Comparison of ENCODE assay signal across 22 mouse cellular contexts in the genomic region with DNA sequence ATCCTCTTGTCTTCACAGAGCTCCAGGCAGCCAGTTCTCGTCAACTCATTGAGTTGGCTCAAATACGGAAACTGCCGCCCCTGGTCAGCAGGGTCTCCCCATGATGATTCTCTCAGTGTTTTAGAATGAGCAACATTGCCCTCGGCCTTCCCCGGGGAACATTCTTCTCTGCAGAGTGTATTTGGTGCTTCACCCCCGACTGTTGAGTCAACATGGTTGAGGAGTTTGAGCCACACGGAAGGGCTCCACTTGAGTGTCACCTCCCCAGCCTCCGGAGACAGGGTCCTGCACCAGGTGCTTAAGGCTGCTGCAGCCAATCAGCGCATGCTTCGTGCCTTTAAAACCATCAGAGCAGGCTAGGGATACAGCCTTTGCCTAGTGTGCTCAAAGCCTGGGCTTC. TPM values are rescaled to one million over a fixed set of nuclear protein-coding genes. Genes with fewer than 3 reads are reported as not detected.
DNase-seq lines count a peak whose midpoint lies in the region; ATAC-seq and TF ChIP-seq lines count a peak whose summit lies in the region.
"Had no signal": no experiment of that assay in that cellular context is flagged by ENCODE, and none has a peak within 500 bp of the region (broad histone marks: within the 10 kb centered on the region; RNA-seq: fewer than 3 reads in every experiment).

No protein-coding gene starts in this region.

- ATAC-seq in kidney, embryonic 14.5 days (ENCODE audit: low FRiP score, low TSS enrichment): no peak
- ATAC-seq: forebrain, embryonic 15.5 days; hindbrain, postnatal 0 days; intestine, embryonic 16.5 days; liver, postnatal 0 days had no signal

- H3K4me2 ChIP-seq in kidney, embryonic 14.5 days (replicated peaks; ENCODE audit: low read depth, low read length): no peak overlapping the region
- H3K4me2 ChIP-seq: embryonic facial prominence, embryonic 15.5 days; forebrain, embryonic 15.5 days; limb, embryonic 12.5 days; liver, embryonic 11.5 days; midbrain, embryonic 12.5 days had no signal

- no peak overlapping the region for H3K4me3 ChIP-seq in gastrocnemius, adult 2 months
- H3K4me3 ChIP-seq in embryonic fibroblast, embryonic 13.5 days (ENCODE audit: insufficient read depth, low read length): no peak overlapping the region
- no peak overlapping the region for H3K4me3 ChIP-seq in kidney, embryonic 14.5 days (ENCODE audit: low read length)
- H3K4me3 ChIP-seq: embryonic facial prominence, embryonic 15.5 days; forebrain, embryonic 15.5 days; heart, adult 2 months; layer of hippocampus, adult 2 months; limb, embryonic 12.5 days; midbrain, embryonic 12.5 days had no signal

- WGBS in kidney, embryonic 14.5 days: 66% methylated on average over 10 of the region's 10 CpGs

- no peaks in the 10 kb centered on the region for H3K36me3 ChIP-seq in kidney, embryonic 14.5 days (ENCODE audit: control insufficient read depth, insufficient read depth, low read length)
- H3K36me3 ChIP-seq: embryonic facial prominence, embryonic 15.5 days; forebrain, embryonic 15.5 days; limb, embryonic 12.5 days; midbrain, embryonic 12.5 days had no signal

- H3K4me1 ChIP-seq in embryonic fibroblast, embryonic 13.5 days (ENCODE audit: control insufficient read depth, insufficient read depth, low read length): peaks cover 20% of the 10 kb centered on the region
- no peaks in the 10 kb centered on the region for H3K4me1 ChIP-seq in kidney, embryonic 14.5 days (ENCODE audit: control insufficient read depth, insufficient read depth, low read length)
- H3K4me1 ChIP-seq: forebrain, embryonic 15.5 days; midbrain, embryonic 12.5 days had no signal

- intact Hi-C loops in gastrocnemius, adult 2 months (cut with DNase I): no loop called here

- DNase-seq in gastrocnemius, adult 2 months: peak; percentile 12
- DNase-seq in gastrocnemius, postnatal 10 days: no peak
- DNase-seq in 3T3-L1 (ENCODE audit: low read depth, low spot score): peak; percentile 67
- peak; percentile 56 for DNase-seq in lung, postnatal 10 days
- DNase-seq in right cerebral cortex, postnatal 36 days (ENCODE audit: low spot score in 2 of 2): no peak
- DNase-seq: adrenal gland, adult 2 months; cerebellum, adult 9-10 months; gastrocnemius, postnatal 36 days; heart, adult 2 months; kidney, adult 9 months; liver, postnatal 0 days; spleen, adult 18-20 months had no signal

- TF ChIP-seq POLR2A in embryonic fibroblast, embryonic 13.5 days (IDR thresholded peaks at IDR 0.05; ENCODE audit: low read depth, low read length): no peak

- H3K27me3 ChIP-seq in kidney, embryonic 14.5 days (ENCODE audit: control insufficient read depth, insufficient read depth, low read length): no peaks in the 10 kb centered on the region
- H3K27me3 ChIP-seq: embryonic facial prominence, embryonic 15.5 days; forebrain, embryonic 15.5 days; limb, embryonic 12.5 days; midbrain, embryonic 12.5 days had no signal

- H3K9ac ChIP-seq in kidney, embryonic 14.5 days (ENCODE audit: low read depth, low read length): no peak overlapping the region
- H3K9ac ChIP-seq: embryonic facial prominence, embryonic 15.5 days; forebrain, embryonic 15.5 days; limb, embryonic 12.5 days; liver, postnatal 0 days; midbrain, embryonic 12.5 days had no signal

- 0 out of 2 replicates have a peak overlapping the region, but pooled peaks have one; percentile 28 for H3K27ac ChIP-seq in gastrocnemius, adult 2 months
- H3K27ac ChIP-seq in embryonic fibroblast, embryonic 13.5 days (ENCODE audit: insufficient read depth, low read length): peak overlapping the region; percentile 22; the same call in 1 of the 2 replicates
- no peak overlapping the region for H3K27ac ChIP-seq in kidney, embryonic 14.5 days (ENCODE audit: low read depth, low read length)
- H3K27ac ChIP-seq: embryonic facial prominence, embryonic 15.5 days; forebrain, embryonic 15.5 days; heart, adult 2 months; hindbrain, postnatal 0 days; layer of hippocampus, adult 2 months; limb, embryonic 12.5 days; midbrain, embryonic 12.5 days had no signal

- TF ChIP-seq CTCF in gastrocnemius, adult 2 months (IDR thresholded peaks at IDR 0.05): no peak
- TF ChIP-seq CTCF in embryonic fibroblast, embryonic 13.5 days (IDR thresholded peaks at IDR 0.05; ENCODE audit: borderline replicate concordance, insufficient read depth, low read length): no peak

- no peaks in the 10 kb centered on the region for H3K9me3 ChIP-seq in kidney, embryonic 14.5 days (ENCODE audit: control insufficient read depth, low read length)
- H3K9me3 ChIP-seq: embryonic facial prominence, embryonic 15.5 days; forebrain, embryonic 15.5 days; limb, embryonic 12.5 days; midbrain, embryonic 12.5 days had no signal

RNA-seq across cellular contexts. Expression of gene Txn2, which starts 35.5 kb away (rescaled TPM):
- total RNA-seq in gastrocnemius, adult 2 months (2021): 100 to 1,000 TPM; 189 to 247 TPM
- 100 to 1,000 TPM; 198 to 232 TPM for total RNA-seq in gastrocnemius, postnatal 10 days (2021)
- polyA plus RNA-seq in embryonic fibroblast, embryonic 13.5 days (2011; ENCODE audit: insufficient read length, low read depth, missing spikeins): 229 and 271 TPM in 2 replicates
- 269 and 294 TPM in 2 replicates for polyA plus RNA-seq in kidney, embryonic 14.5 days (2014; fragmentation: Nextera tagmentation; extraction: Ambion mirVana)

RNA-seq across cellular contexts. Expression of gene Myh9, which starts 51.3 kb away (rescaled TPM):
- total RNA-seq in gastrocnemius, adult 2 months (2021): 10 to 100 TPM; 37.4 to 57.4 TPM
- 100 to 1,000 TPM; 117 to 155 TPM for total RNA-seq in gastrocnemius, postnatal 10 days (2021)
- polyA plus RNA-seq in embryonic fibroblast, embryonic 13.5 days (2011; ENCODE audit: insufficient read length, low read depth, missing spikeins): 718 and 1,071 TPM in 2 replicates
- polyA plus RNA-seq in kidney, embryonic 14.5 days (2014; fragmentation: Nextera tagmentation; extraction: Ambion mirVana): 43.8 and 72.3 TPM in 2 replicates

Comparison
In these comparisons a context has a peak if more than half of its experiments do, and no peak if none do; other contexts are left out.
1. DNase-seq: peak in gastrocnemius, adult 2 months (single experiment), 3T3-L1 (single experiment) and lung, postnatal 10 days (single experiment); none in gastrocnemius, postnatal 10 days (single experiment) and right cerebral cortex, postnatal 36 days (0 of 2).